Mouse (Mus musculus): Measurements from ENCODE around the gene Mepe. TPM values are rescaled to one million over a fixed set of nuclear protein-coding genes. Genes with fewer than 3 reads are reported as not detected.

Mepe gene
- total RNA-seq, 4 experiments from 2014 or later, result not detected

DNA sequence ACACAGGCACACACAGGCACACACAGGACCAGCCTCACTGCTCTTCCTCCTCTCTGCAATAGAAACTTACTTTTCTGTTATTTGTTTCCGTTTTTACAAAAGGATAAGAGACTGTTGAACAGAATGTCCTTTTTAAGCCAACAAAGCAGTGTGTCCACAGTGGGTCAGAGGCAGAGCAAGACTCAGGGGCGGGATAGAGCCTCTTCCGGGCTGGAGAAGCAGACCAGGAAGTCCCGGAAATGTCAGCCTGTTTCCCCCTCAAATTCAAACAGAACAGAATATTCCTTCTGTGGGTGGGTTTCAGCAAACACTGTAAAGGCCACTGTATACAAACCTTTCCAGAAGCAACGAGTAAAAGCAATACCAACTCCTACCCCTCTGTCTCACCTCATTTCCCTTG, 26.7 kb downstream of the Mepe start:
- DNase-seq (ENCODE audit: low spot score in 2 of 2), result no peak

DNA sequence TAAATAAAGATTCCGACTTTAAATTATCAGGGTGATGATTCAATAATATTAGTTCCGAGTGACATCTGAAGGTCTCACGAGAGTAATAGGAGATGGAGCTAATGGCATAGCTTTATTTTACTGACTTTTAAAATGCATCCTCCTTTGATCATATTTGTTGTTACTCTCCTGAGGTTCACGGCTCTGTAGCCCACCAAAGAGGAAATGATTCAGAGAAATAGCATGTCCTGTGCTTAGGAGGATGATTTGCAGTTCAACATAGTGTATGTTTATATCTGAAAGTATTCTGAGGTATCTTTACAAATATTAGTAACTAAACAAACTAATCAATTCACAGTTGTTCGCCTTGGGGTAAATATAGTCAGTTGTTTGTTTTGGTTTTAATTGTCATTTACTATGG, 32.4 kb downstream of the Mepe start:
- DNase-seq (ENCODE audit: low spot score in 2 of 2), result no peak

DNA sequence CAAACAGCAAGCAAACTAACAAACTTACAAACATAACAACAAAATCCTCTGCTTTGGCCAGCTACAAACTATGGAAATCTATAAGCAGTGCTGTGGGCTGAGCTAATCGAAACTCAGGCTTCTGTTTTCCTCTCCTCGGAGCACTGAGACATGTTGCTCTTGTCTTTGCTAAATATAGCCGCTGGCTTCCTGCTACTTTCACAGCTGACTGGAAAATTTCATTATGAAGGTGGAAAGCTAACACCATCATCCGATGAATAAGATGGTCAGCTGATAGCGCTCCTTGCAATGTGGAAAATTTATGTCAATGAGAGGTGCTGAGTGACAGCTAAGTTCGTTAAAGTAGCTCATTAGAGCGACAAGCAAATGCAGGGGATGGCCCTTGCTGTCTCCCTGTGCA, 33.5 kb downstream of the Mepe start:
- no peak for DNase-seq (ENCODE audit: low spot score in 2 of 2)

DNA sequence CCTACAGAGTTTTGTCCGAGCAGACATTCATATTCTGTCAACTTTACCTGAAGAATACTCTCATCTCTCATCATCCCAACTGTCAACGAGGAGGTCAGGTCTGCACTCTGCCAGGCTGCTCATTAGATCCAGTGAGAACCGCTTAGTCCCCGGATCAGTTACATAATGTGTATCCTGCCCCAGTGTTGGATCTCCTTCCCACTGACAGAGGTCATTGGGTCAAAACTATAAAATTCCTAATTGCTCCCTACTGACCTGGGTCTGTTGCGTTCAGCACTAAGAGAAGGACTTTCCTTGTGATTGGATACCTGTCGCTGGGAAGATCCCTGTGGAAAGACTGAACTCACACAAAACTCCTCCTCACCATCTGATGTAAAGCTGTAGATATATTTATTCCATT, 34.1 kb downstream of the Mepe start:
- DNase-seq (ENCODE audit: low spot score in 2 of 2), result no peak

DNA sequence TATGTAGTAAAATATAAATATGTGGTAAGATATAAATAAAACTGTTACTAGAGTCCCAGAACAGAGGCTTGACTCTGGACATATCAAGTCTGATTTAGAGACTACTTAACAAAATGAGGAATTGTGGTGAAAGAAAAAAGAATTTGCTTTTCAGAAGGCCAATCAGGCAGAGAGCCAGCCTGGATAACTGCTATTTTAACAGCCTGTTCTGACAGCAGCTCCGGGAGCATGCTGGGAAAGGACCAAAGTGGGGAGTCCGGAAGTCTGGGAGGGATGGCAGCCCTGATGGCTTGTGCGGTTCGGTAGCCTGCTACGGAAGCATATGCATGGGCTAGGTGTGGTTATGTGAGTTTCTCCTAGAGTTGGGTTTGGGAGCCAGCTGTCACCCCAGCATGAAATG, 45.5 kb downstream of the Mepe start:
- no peak for DNase-seq (ENCODE audit: low spot score in 2 of 2)

DNA sequence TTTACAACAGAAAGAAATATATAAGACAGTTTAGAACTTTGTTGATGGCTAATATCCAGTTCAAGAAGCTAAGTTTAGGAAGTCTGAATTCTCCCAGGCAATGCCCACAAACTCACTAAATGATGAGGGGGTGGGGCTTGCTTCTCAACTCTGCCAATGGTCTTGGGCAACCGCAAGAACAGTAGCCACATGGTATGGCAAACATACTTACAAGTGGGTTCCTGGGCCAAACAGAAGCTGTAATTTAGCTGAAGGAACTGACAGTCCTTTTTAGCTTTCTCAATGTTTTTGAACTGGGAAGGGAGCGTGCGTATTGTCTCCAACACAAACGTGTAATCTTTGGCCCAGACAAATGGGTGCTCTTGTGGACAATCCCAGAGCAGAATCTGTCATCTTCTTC, 46.2 kb downstream of the Mepe start:
- no peak for DNase-seq (ENCODE audit: low spot score in 2 of 2)

DNA sequence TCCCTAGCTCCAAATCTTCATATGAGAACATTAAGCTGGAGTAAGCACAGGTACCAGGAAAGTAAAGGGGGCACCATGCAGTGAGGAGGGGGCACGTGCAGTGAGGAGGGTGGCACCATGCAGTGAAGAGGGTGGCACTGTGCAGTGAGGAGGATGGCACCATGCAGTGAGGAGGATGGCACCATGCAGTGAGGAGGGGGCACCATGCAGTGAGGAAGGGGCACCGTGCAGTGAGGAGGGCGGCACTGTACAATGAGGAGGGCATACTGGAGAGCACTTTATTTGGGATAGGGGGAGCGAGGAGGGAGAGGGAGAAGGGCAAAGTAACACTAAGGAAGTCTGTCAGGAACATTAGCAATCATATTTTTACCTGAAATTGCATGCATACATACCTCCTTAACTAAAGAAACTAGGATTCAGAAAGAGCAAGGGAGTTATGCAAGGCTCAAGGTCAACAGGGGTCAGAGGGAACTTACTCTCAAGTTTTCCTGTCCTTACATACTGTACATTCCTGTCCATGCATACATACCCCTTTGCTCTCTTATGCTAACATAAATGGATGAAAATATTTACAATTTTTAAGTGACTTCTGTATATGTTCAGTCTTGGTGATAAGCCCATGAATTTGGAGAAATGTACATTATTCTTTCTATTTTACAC, 48.6 kb downstream of the Mepe start:
- DNase-seq (ENCODE audit: low spot score in 2 of 2), result no peak

DNA sequence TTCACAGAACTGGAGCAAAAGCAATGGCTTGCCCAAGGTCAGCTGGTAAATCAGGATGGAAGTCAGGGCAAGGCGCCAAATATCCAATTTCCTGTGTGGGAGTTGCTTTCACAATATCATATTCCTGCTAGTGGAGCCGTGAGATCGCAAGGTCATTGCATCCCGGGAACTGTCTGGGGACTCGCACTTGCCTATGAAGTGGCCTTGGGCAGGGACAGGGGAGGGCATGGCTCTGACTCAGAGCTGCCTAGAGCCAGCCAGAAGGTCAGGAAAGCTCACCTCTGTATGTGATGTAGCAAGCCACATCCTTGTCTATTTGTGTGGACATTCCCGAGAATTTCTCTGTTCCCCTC, 49.2 kb downstream of the Mepe start:
- DNase-seq (ENCODE audit: low spot score in 2 of 2), result no peak

DNA sequence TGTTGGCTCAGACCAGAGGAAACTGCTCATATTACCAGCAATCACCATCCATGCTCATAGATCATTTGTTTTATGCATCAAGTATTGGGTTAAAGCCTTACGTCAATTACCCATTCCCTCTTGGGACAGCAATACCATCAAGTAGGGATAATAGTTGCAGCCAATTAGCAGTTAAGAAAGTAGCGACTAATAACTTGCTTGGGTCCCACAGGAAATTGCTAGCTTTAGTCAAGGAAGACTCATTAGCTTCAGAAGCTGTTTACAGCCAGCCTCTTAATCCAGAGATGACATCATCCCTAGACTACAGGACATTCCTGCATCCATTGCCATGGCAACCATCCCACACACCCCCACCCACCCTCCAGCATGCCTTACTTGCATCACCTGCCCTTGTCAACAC, 50.0 kb downstream of the Mepe start:
- DNase-seq (ENCODE audit: low spot score in 2 of 2), result no peak

DNA sequence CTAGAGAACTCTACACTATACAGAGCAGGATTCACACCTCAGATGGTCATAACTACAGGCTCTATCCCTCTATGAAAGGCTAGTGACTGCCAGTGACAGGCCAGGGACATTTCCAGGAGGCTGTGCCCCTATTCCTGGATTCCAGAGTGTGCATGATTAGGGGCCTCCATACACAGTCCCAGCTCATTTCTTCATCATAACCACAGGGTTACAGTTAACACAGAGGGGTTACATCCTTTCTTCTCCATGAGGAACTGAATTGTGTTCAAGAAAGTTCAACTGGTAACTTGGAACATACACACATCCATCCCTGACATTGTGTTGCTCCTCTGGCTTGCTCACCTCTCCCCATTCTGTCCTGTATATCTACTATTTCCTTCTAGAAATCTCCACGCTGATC, 51.8 kb downstream of the Mepe start:
- DNase-seq (ENCODE audit: low spot score in 2 of 2), result no peak

DNA sequence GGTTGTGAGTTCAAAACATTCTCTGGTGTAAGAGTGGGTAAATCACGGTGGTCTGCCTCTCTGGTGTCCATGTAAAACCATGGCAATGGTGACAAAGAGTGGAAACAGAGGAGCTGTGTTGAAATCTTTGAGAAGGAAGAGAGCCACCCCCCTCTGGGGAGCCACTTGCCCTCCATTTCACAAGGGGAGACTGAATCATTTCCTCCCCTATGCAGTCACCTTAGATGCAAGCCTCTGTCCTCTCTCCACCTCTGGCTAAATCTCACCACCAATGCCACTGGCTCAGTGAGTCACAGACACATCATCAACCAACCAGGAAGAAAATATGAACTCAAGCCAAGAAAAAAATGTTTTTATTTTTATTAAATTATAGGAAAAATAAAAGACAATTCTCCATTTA, 55.4 kb downstream of the Mepe start:
- DNase-seq (ENCODE audit: low spot score in 2 of 2), result no peak

DNA sequence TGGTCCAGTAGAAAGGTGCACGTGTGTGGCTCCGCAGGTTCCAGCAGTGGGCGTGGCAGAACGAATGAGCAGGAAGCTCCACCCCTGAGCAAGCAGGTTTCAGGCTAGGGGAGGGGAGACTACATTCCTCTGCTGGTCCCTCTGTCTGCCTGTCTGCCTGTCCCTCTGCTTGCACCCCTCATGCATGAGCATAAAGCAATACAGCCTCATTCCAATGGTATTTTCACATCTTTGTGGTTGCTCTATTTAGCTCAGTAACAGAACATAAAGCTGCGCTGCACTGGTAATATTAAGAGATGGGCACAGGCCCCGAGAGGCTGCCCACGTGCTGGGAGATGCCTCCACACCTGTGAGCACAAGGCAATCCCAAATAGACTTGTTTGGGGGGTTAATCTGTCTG, 56.5 kb downstream of the Mepe start:
- DNase-seq (ENCODE audit: low spot score in 2 of 2), result no peak

DNA sequence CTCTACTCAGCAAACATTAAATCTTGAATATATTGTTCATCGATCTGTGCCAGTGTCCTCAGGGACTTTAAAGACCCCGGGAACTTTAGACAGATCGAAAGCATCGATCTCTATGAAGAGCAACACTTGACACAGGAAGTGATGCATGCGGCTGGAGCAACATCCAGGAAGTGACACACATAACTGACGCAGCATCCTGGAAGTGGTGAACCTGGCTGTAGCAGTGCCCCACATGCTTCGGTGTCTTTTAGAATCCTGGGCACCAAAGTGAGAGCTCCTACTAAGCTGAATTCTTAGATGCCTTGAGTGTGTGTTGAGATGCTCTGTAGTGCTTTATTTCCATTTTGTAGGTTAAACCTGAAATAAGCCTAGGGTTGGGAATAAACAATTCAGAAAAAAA, 59.4 kb downstream of the Mepe start:
- DNase-seq (ENCODE audit: low spot score in 2 of 2), result no peak

DNA sequence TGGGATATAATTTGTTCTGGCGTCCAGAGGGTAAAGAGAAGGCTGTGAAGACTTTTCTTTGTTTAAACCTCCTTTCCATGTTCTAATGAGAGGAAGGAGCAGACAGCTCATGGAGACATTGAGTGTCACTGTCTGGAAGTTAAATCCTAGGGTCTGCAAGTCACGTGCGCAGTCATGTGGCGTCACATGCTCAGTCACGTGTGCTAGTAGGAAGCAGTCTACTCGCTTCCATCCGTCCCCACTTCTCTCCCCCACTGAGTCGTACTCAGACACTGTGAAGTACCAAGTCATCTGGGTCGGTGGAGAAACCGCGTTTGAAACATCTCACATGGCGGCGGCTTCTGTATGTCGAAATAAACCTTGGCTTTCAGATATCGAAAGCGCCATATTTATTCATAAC, 60.4 kb downstream of the Mepe start:
- no peak for DNase-seq (ENCODE audit: low spot score in 2 of 2)

DNA sequence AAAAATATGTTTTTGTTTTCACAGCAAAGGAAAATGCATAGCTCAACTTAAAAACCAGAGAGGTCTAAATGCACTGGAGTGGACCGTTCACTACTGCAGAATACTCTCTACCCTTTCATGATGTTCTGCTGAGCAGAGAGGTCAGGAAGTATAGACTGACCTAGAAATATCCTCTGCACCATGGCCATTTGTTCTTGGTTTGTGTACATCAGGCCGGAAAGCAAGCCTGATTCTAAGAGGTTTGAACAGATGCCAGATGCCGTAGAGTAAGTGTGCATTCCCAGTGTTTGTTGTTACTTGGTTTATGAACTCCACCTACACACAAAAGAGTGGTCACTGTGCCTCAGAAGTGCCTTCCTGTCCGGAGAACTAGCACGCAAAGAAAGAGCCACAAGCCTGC, 61.8 kb downstream of the Mepe start:
- no peak for DNase-seq (ENCODE audit: low spot score in 2 of 2)

Small RNA genes within 50 kb of the gene (microRNA-seq; reads per million reads assigned to microRNA genes)
- 0 reads per million in 2 experiments for gene Gm23616

Other genes with a start within 250 kb of the Mepe start
- not detected for gene Gm17660, start 247.7 kb upstream of the Mepe start, total RNA-seq (2022)
- 1,000 to 10,000 TPM; 1,561 to 1,708 (median 1,583) TPM for gene Sparcl1, start 211.6 kb upstream of the Mepe start, total RNA-seq (2022)
- under 1 TPM in 2 of 4 experiments, not detected in 2; 0.12 to 0.13 TPM for gene Dspp, start 154.6 kb upstream of the Mepe start, total RNA-seq (2022)
- 1 to 10 TPM; 5.0 to 6.8 (median 5.8) TPM for gene Dmp1, start 122.7 kb upstream of the Mepe start, total RNA-seq (2022)
- gene Ibsp, start 26.2 kb upstream of the Mepe start, total RNA-seq (2022), result under 1 TPM in 2 of 4 experiments, not detected in 2; 0.16 to 0.23 TPM
- 10 to 100 TPM; 13.9 to 18.3 (median 15.7) TPM for gene Spp1, start 109.8 kb downstream of the Mepe start, total RNA-seq (2022)
- gene Pkd2, start 134.1 kb downstream of the Mepe start, total RNA-seq (2022), result 10 to 100 TPM; 26.2 to 29.1 (median 28.6) TPM
- 10 to 100 TPM; 11.5 to 13.3 (median 12.4) TPM for gene BC005561, start 183.0 kb downstream of the Mepe start, total RNA-seq (2022)